ENCODE assay signal across 23 mouse cellular contexts in the genomic region with DNA sequence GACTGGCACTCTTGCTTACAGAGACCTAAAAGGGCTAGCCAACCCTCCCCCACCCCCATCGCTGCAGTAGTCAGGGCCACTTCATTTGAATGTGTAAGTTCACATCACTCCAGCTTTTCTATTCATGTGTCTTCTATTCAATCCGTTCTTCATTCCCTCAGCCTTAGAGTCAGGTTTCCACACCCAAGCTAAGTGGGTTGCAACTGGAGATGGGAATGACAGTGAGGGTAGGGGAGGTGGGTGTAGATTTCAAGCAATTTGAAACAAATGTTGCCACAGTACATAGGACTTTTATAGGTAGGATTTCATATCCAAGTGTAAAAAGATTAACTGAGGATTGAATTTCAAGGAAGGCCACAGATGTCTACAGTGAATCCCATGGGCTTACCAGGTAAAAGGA.
A peak's percentile ranks its signal among the peaks of the same experiment; 100 is the strongest.
DNase-seq lines count a peak whose midpoint lies in the region; ATAC-seq and TF ChIP-seq lines count a peak whose summit lies in the region.
"Had no signal": no experiment of that assay in that cellular context is flagged by ENCODE, and none has a peak within 500 bp of the region (broad histone marks: within the 10 kb centered on the region; RNA-seq: fewer than 3 reads in every experiment).

No protein-coding gene starts in this region.

- no peak overlapping the region for H3K27ac ChIP-seq in forebrain, embryonic 12.5 days
- H3K27ac ChIP-seq in forebrain, embryonic 10.5 days: no peak overlapping the region
- H3K27ac ChIP-seq in kidney, embryonic 14.5 days (ENCODE audit: low read depth, low read length): no peak overlapping the region
- H3K27ac ChIP-seq in limb, embryonic 14.5 days (replicated peaks; ENCODE audit: low read depth, low read length): no peak overlapping the region
- H3K27ac ChIP-seq in limb, embryonic 10.5 days: no peak overlapping the region
- no peak overlapping the region for H3K27ac ChIP-seq in embryonic facial prominence, embryonic 11.5 days (replicated peaks; ENCODE audit: low read depth, low read length)
- H3K27ac ChIP-seq: heart, adult 2 months; heart, embryonic 15.5 days; hindbrain, embryonic 12.5 days; intestine, embryonic 15.5 days had no signal

- H3K4me1 ChIP-seq in forebrain, embryonic 12.5 days: peaks cover 5% of the 10 kb centered on the region
- peaks cover 10% of the 10 kb centered on the region for H3K4me1 ChIP-seq in forebrain, embryonic 10.5 days
- peaks cover 3% of the 10 kb centered on the region; the same call in 1 of the 2 replicates for H3K4me1 ChIP-seq in kidney, embryonic 14.5 days (ENCODE audit: control insufficient read depth, insufficient read depth, low read length)
- H3K4me1 ChIP-seq in limb, embryonic 14.5 days (ENCODE audit: control insufficient read depth, insufficient read depth, low read length): 0 out of 2 replicates have a peak, but pooled peaks cover 8% of the 10 kb centered on the region
- peaks cover 15% of the 10 kb centered on the region for H3K4me1 ChIP-seq in limb, embryonic 10.5 days
- no peaks in the 10 kb centered on the region for H3K4me1 ChIP-seq in embryonic facial prominence, embryonic 11.5 days (ENCODE audit: control insufficient read depth, insufficient read depth, low read length)
- H3K4me1 ChIP-seq: heart, embryonic 15.5 days; intestine, embryonic 15.5 days had no signal

- ATAC-seq in forebrain, embryonic 12.5 days (ENCODE audit: low FRiP score): peak; percentile 33; the same call in 1 of the 2 replicates
- peak; percentile 73 for ATAC-seq in kidney, embryonic 14.5 days (ENCODE audit: low FRiP score, low TSS enrichment)
- ATAC-seq in limb, embryonic 14.5 days (ENCODE audit: low FRiP score, low read depth): peak; percentile 44; the same call in 1 of the 2 replicates
- peak; percentile 52; the same call in 1 of the 2 replicates for ATAC-seq in embryonic facial prominence, embryonic 11.5 days (replicated peaks; ENCODE audit: insufficient number of reproducible peaks, low FRiP score, low TSS enrichment, low read depth)
- ATAC-seq: activated CD4-positive, CD25-positive, alpha-beta regulatory T cell, adult 4 months; forebrain, embryonic 16.5 days; intestine, embryonic 15.5 days; Patski had no signal

- H3K4me3 ChIP-seq in forebrain, embryonic 12.5 days (replicated peaks): no peak overlapping the region
- no peak overlapping the region for H3K4me3 ChIP-seq in forebrain, embryonic 10.5 days
- no peak overlapping the region for H3K4me3 ChIP-seq in kidney, embryonic 14.5 days (ENCODE audit: low read length)
- no peak overlapping the region for H3K4me3 ChIP-seq in limb, embryonic 14.5 days (replicated peaks; ENCODE audit: low read length)
- H3K4me3 ChIP-seq in limb, embryonic 10.5 days: no peak overlapping the region
- H3K4me3 ChIP-seq in embryonic facial prominence, embryonic 11.5 days (ENCODE audit: low read depth, low read length): no peak overlapping the region
- H3K4me3 ChIP-seq: heart, adult 2 months; heart, embryonic 15.5 days; hindbrain, embryonic 12.5 days; intestine, embryonic 15.5 days had no signal

- 12% methylated on average over 2 of the region's 2 CpGs for WGBS in forebrain, embryonic 12.5 days
- 38% methylated on average over 2 of the region's 2 CpGs for WGBS in forebrain, embryonic 10.5 days
- 33% methylated on average over 2 of the region's 2 CpGs for WGBS in kidney, embryonic 14.5 days
- 41% methylated on average over 2 of the region's 2 CpGs for WGBS in limb, embryonic 14.5 days
- WGBS in limb, embryonic 10.5 days: 45% methylated on average over 2 of the region's 2 CpGs
- WGBS in embryonic facial prominence, embryonic 11.5 days: 21% methylated on average over 2 of the region's 2 CpGs

- no peak for TF ChIP-seq POLR2A in limb, embryonic 14.5 days (IDR thresholded peaks at IDR 0.05; ENCODE audit: borderline replicate concordance, extremely low read depth, insufficient read depth, insufficient read length)

- DNase-seq in forebrain, embryonic 10.5 days (ENCODE audit: extremely low spot score, low spot score): no peak
- no peak for DNase-seq in kidney, postnatal 25 days
- DNase-seq in limb, embryonic 14.5 days (ENCODE audit: low spot score): no peak
- no peak for DNase-seq in limb, embryonic 10.5 days (ENCODE audit: low spot score)
- DNase-seq in embryonic facial prominence, embryonic 11.5 days (ENCODE audit: low spot score): peak; percentile 42
- no peak for DNase-seq in spleen, postnatal 14 days (ENCODE audit: low spot score in 2 of 2)
- DNase-seq: adrenal gland, postnatal 25 days; cerebellum, adult 2 months; cerebellum, postnatal 10 days; gastrocnemius, postnatal 14 days; heart, adult 2 months; heart, postnatal 14 days; kidney, adult 2 months had no signal

- H3K36me3 ChIP-seq in forebrain, embryonic 12.5 days (replicated peaks): no peaks in the 10 kb centered on the region
- H3K36me3 ChIP-seq in forebrain, embryonic 10.5 days (replicated peaks): no peaks in the 10 kb centered on the region
- no peaks in the 10 kb centered on the region for H3K36me3 ChIP-seq in kidney, embryonic 14.5 days (ENCODE audit: control insufficient read depth, insufficient read depth, low read length)
- no peaks in the 10 kb centered on the region for H3K36me3 ChIP-seq in limb, embryonic 14.5 days (ENCODE audit: control insufficient read depth, insufficient read depth, low read length)
- no peaks in the 10 kb centered on the region for H3K36me3 ChIP-seq in limb, embryonic 10.5 days
- H3K36me3 ChIP-seq in embryonic facial prominence, embryonic 11.5 days (replicated peaks; ENCODE audit: control insufficient read depth, insufficient read depth, low read depth, low read length): no peaks in the 10 kb centered on the region
- H3K36me3 ChIP-seq: heart, embryonic 15.5 days; hindbrain, embryonic 12.5 days; intestine, embryonic 15.5 days had no signal

- H3K4me2 ChIP-seq in forebrain, embryonic 12.5 days: no peak overlapping the region
- H3K4me2 ChIP-seq in kidney, embryonic 14.5 days (replicated peaks; ENCODE audit: low read depth, low read length): no peak overlapping the region
- H3K4me2 ChIP-seq in limb, embryonic 14.5 days (replicated peaks; ENCODE audit: low read depth, low read length, severe bottlenecking): no peak overlapping the region
- no peak overlapping the region for H3K4me2 ChIP-seq in embryonic facial prominence, embryonic 11.5 days (ENCODE audit: low read depth, low read length)
- H3K4me2 ChIP-seq: heart, embryonic 11.5 days; heart, embryonic 15.5 days; hindbrain, embryonic 12.5 days; intestine, embryonic 15.5 days had no signal

- no peaks in the 10 kb centered on the region for H3K9me3 ChIP-seq in forebrain, embryonic 12.5 days
- H3K9me3 ChIP-seq in forebrain, embryonic 10.5 days: no peaks in the 10 kb centered on the region
- H3K9me3 ChIP-seq in kidney, embryonic 14.5 days (ENCODE audit: control insufficient read depth, low read length): no peaks in the 10 kb centered on the region
- H3K9me3 ChIP-seq in limb, embryonic 14.5 days (ENCODE audit: control insufficient read depth, low read length): no peaks in the 10 kb centered on the region
- H3K9me3 ChIP-seq in limb, embryonic 10.5 days (replicated peaks): no peaks in the 10 kb centered on the region
- no peaks in the 10 kb centered on the region for H3K9me3 ChIP-seq in embryonic facial prominence, embryonic 11.5 days (replicated peaks; ENCODE audit: control insufficient read depth, low read length)
- H3K9me3 ChIP-seq: heart, embryonic 15.5 days; hindbrain, embryonic 12.5 days; intestine, embryonic 15.5 days had no signal

- H3K9ac ChIP-seq in forebrain, embryonic 12.5 days: no peak overlapping the region
- no peak overlapping the region for H3K9ac ChIP-seq in kidney, embryonic 14.5 days (ENCODE audit: low read depth, low read length)
- H3K9ac ChIP-seq in limb, embryonic 14.5 days (ENCODE audit: low read depth, low read length, severe bottlenecking): no peak overlapping the region
- H3K9ac ChIP-seq in embryonic facial prominence, embryonic 11.5 days (replicated peaks; ENCODE audit: low read length): no peak overlapping the region
- H3K9ac ChIP-seq: heart, embryonic 15.5 days; hindbrain, embryonic 12.5 days; intestine, embryonic 15.5 days had no signal

- H3K27me3 ChIP-seq in forebrain, embryonic 12.5 days: no peaks in the 10 kb centered on the region
- no peaks in the 10 kb centered on the region for H3K27me3 ChIP-seq in forebrain, embryonic 10.5 days (ENCODE audit: poor library complexity, severe bottlenecking)
- H3K27me3 ChIP-seq in kidney, embryonic 14.5 days (ENCODE audit: control insufficient read depth, insufficient read depth, low read length): no peaks in the 10 kb centered on the region; the same call in 1 of the 2 replicates
- no peaks in the 10 kb centered on the region for H3K27me3 ChIP-seq in limb, embryonic 14.5 days (ENCODE audit: control insufficient read depth, insufficient read depth, low read length)
- no peaks in the 10 kb centered on the region for H3K27me3 ChIP-seq in limb, embryonic 10.5 days (ENCODE audit: low read depth, poor library complexity, severe bottlenecking)
- H3K27me3 ChIP-seq in embryonic facial prominence, embryonic 11.5 days (ENCODE audit: control insufficient read depth, insufficient read depth, low read length): no peaks in the 10 kb centered on the region
- H3K27me3 ChIP-seq: CH12.LX; heart, embryonic 15.5 days; hindbrain, embryonic 12.5 days; intestine, embryonic 15.5 days; Patski had no signal
